Mouse (Mus musculus) kidney, adult 2 months (tissue): Measurements from ENCODE around the gene Cnih4. TPM values are rescaled to one million over a fixed set of nuclear protein-coding genes. Genes with fewer than 3 reads are reported as not detected.
A peak's percentile ranks its signal among the peaks of the same experiment; 100 is the strongest.

Experiments used
- DNase-seq: peaks from one replicate; pipeline ENCODE4 v3.0.0; 2021
- H3K27ac ChIP-seq: fragments of 200-500 bp; 2 replicates; pipeline ENCODE4 v1.5.1; 2012; ENCODE audit warnings: low read depth, low read length, control low read depth, inconsistent platforms; ENCODE audit not compliant: insufficient read depth
- H3K27me3 ChIP-seq: fragments of 200-500 bp; replicated peaks from 2 replicates; pipeline ENCODE4 v1.6.1; 2012; ENCODE audit warnings: mild to moderate bottlenecking, moderate library complexity, low read length, inconsistent platforms; ENCODE audit not compliant: control insufficient read depth, insufficient read depth
- H3K36me3 ChIP-seq: fragments of 200-500 bp; 2 replicates; pipeline ENCODE4 v1.6.1; 2012; ENCODE audit warnings: mild to moderate bottlenecking, moderate library complexity, low read length, inconsistent platforms; ENCODE audit not compliant: control insufficient read depth, insufficient read depth
- H3K4me1 ChIP-seq: fragments of 200-500 bp; 2 replicates; pipeline ENCODE4 v1.6.1; 2011; ENCODE audit warnings: low read length; ENCODE audit not compliant: control insufficient read depth, insufficient read depth
- H3K4me3 ChIP-seq: fragments of 200-500 bp; 2 replicates; pipeline ENCODE4 v1.5.1; 2011; ENCODE audit warnings: mild to moderate bottlenecking, low read depth, low read length, control low read depth; ENCODE audit not compliant: insufficient read depth
- CTCF ChIP-seq: fragments of 200-500 bp; conservative IDR thresholded peaks from 2 replicates; pipeline ENCODE4 v1.5.1; 2011; ENCODE audit warnings: low read depth, mild to moderate bottlenecking, control low read depth, low read length, moderate library complexity, mixed read lengths; ENCODE audit not compliant: insufficient read depth, insufficient read length
- POLR2A ChIP-seq: fragments of 200-500 bp; IDR thresholded peaks from one replicate; pipeline ENCODE4 v1.6.1; 2011; ENCODE audit warnings: low read depth, low read length, control low read depth
- WGBS: fragments of 180-500 bp; shearing (Covaris S2); methylation state at CpG from one replicate; pipeline ENCODE4 v1.1.7; 2018; 5-methylcytosine and 5-hydroxymethylcytosine counted together
- polyA plus RNA-seq: library from polyadenylated mRNA; depleted of rRNA; stranded (reverse); fragments of >200 nt; gene quantifications from 2 replicates; pipeline ENCODE4 v1.2.3, GENCODE M21; 2012; rRNA removed

The Cnih4 gene
- 18.0 and 26.1 TPM in 2 replicates for polyA plus RNA-seq

GRCm38 (mm10) chr1:181143950-181144836 is at the start of gene Cnih4, which contains the start of gene Nvl:
Gene Cnih4, plus strand, starts transcription at chr1:181144693.
Gene Nvl, minus strand, starts transcription at chr1:181144204.
- Histone ChIP-seq H3K27me3 (no peaks in the 10 kb centered on the region), H3K4me3 (peak within 1 kb of the TSS; percentile 76), H3K36me3 (no peaks in the 10 kb centered on the region; the same call in none of the 2 replicates), H3K27ac (peak within 1 kb of the TSS; percentile 71), H3K4me1 (peaks cover 3% of the 10 kb centered on the region; the same call in 1 of the 2 replicates)
- WGBS, result under 1% methylated on average over 52 of the region's 52 CpGs
- TF ChIP-seq CTCF, result no peak
- TF ChIP-seq POLR2A, result no peak
- peak; percentile 96 for DNase-seq

GRCm38 (mm10) chr1:181117112-181117511 is 27.4 kb upstream of the Cnih4 start:
- Histone ChIP-seq H3K4me3 (no peak overlapping the region), H3K27me3 (no peaks in the 10 kb centered on the region), H3K36me3 (peaks cover 14% of the 10 kb centered on the region), H3K27ac (no peak overlapping the region), H3K4me1 (no peaks in the 10 kb centered on the region)
- TF ChIP-seq POLR2A (no peak), CTCF (no peak)
- WGBS, result 87% methylated on average over 4 of the region's 4 CpGs
- DNase-seq, result no peak

- H3K4me1 ChIP-seq, result no peaks in the 10 kb centered on the region
- TF ChIP-seq CTCF, result no peak
- TF ChIP-seq POLR2A, result no peak
- no peak for DNase-seq
- 88% methylated on average over 2 of the region's 2 CpGs for WGBS
- no peak overlapping the region for H3K27ac ChIP-seq
- no peaks in the 10 kb centered on the region for H3K27me3 ChIP-seq
- H3K36me3 ChIP-seq, result peaks cover 4% of the 10 kb centered on the region
- no peak overlapping the region for H3K4me3 ChIP-seq
Observed at GRCm38 (mm10) chr1:181124145-181124544, 20.3 kb upstream of the Cnih4 start.

- no peaks in the 10 kb centered on the region for H3K4me1 ChIP-seq
- peaks cover 4% of the 10 kb centered on the region for H3K36me3 ChIP-seq
- no peak overlapping the region for H3K4me3 ChIP-seq
- TF ChIP-seq POLR2A, result no peak
- TF ChIP-seq CTCF, result no peak
- 97% methylated on average over 3 of the region's 3 CpGs for WGBS
- no peak for DNase-seq
- no peak overlapping the region for H3K27ac ChIP-seq
- no peaks in the 10 kb centered on the region for H3K27me3 ChIP-seq
Observed at GRCm38 (mm10) chr1:181125916-181126315, 18.6 kb upstream of the Cnih4 start.

GRCm38 (mm10) chr1:181126766-181127165 is 17.7 kb upstream of the Cnih4 start:
- Histone ChIP-seq H3K27me3 (no peaks in the 10 kb centered on the region), H3K4me3 (no peak overlapping the region), H3K27ac (no peak overlapping the region), H3K36me3 (peaks cover 4% of the 10 kb centered on the region), H3K4me1 (no peaks in the 10 kb centered on the region)
- WGBS, result 87% methylated on average over 9 of the region's 9 CpGs
- TF ChIP-seq CTCF (no peak), POLR2A (no peak)
- DNase-seq, result no peak

- TF ChIP-seq POLR2A (no peak), CTCF (no peak)
- Histone ChIP-seq H3K4me3 (no peak overlapping the region), H3K36me3 (peaks cover 5% of the 10 kb centered on the region), H3K27ac (no peak overlapping the region), H3K27me3 (no peaks in the 10 kb centered on the region), H3K4me1 (no peaks in the 10 kb centered on the region)
- DNase-seq, result no peak
- 86% methylated on average over 6 of the region's 6 CpGs for WGBS
Observed at GRCm38 (mm10) chr1:181131915-181132314, 12.6 kb upstream of the Cnih4 start.

GRCm38 (mm10) chr1:181138730-181139129 is 5.8 kb upstream of the Cnih4 start:
- Histone ChIP-seq H3K36me3 (no peaks in the 10 kb centered on the region; the same call in none of the 2 replicates), H3K4me3 (no peak overlapping the region), H3K4me1 (no peaks in the 10 kb centered on the region), H3K27me3 (no peaks in the 10 kb centered on the region), H3K27ac (no peak overlapping the region)
- WGBS, result 88% methylated on average over 7 of the region's 7 CpGs
- TF ChIP-seq CTCF, result no peak
- TF ChIP-seq POLR2A, result no peak
- DNase-seq, result no peak
